Mouse (Mus musculus) limb, embryonic 15.5 days (tissue): Measurements from ENCODE around the gene Fbxo7. TPM values are rescaled to one million over a fixed set of nuclear protein-coding genes. Genes with fewer than 3 reads are reported as not detected.

Experiments
- ATAC-seq: fragments of 200-750 bp; cut with Nextera tagmentation; 2 replicates; pipeline ENCODE4 v1.8.0; 2017; ENCODE audit warnings: low read depth, moderate TSS enrichment; ENCODE audit not compliant: insufficient number of reproducible peaks, low FRiP score, low TSS enrichment
- H3K27ac ChIP-seq: fragments of 300-500 bp; sonication (generic); 2 replicates; pipeline ENCODE4 v1.5.1; 2015; ENCODE audit warnings: moderate library complexity, mild to moderate bottlenecking, inconsistent platforms
- H3K27me3 ChIP-seq: fragments of 300-500 bp; sonication (generic); 2 replicates; pipeline ENCODE4 v1.6.1; 2015; ENCODE audit warnings: inconsistent platforms
- H3K36me3 ChIP-seq: fragments of 300-500 bp; sonication (generic); 2 replicates; pipeline ENCODE4 v1.6.1; 2015; ENCODE audit warnings: inconsistent platforms
- H3K4me1 ChIP-seq: fragments of 300-500 bp; sonication (generic); 2 replicates; pipeline ENCODE4 v1.6.1; 2015; ENCODE audit warnings: inconsistent platforms
- H3K4me2 ChIP-seq: fragments of 300-500 bp; sonication (generic); 2 replicates; pipeline ENCODE4 v1.6.1; 2015; ENCODE audit warnings: mild to moderate bottlenecking, inconsistent platforms
- H3K4me3 ChIP-seq: fragments of 300-500 bp; sonication (generic); 2 replicates; pipeline ENCODE4 v1.5.1; 2015; ENCODE audit warnings: mild to moderate bottlenecking, inconsistent platforms
- H3K9ac ChIP-seq: fragments of 300-500 bp; sonication (generic); 2 replicates; pipeline ENCODE4 v1.6.1; 2015; ENCODE audit warnings: inconsistent platforms
- H3K9me3 ChIP-seq: fragments of 300-500 bp; sonication (generic); 2 replicates; pipeline ENCODE4 v1.6.1; 2016; ENCODE audit warnings: inconsistent platforms
- WGBS: fragments of 180-500 bp; shearing (Covaris S2); methylation state at CpG from one replicate; pipeline ENCODE4 v1.1.7; 2015; 5-methylcytosine and 5-hydroxymethylcytosine counted together
- polyA plus RNA-seq: library from polyadenylated mRNA; unstranded; fragments of >200 nt; fragmentation: Nextera tagmentation; extraction: Ambion mirVana; gene quantifications from 2 replicates; pipeline ENCODE4 v1.2.1, GENCODE M21; 2015

Fbxo7 gene
- polyA plus RNA-seq, 1 experiment from 2014 or later, result 30.3 TPM

- H3K36me3 ChIP-seq, result peaks cover 42% of the 10 kb centered on the region
- no peak overlapping the region for H3K4me2 ChIP-seq
- H3K4me1 ChIP-seq, result no peaks in the 10 kb centered on the region
- no peak overlapping the region for H3K4me3 ChIP-seq
- no peak overlapping the region for H3K27ac ChIP-seq
- H3K27me3 ChIP-seq, result no peaks in the 10 kb centered on the region
- H3K9ac ChIP-seq, result no peak overlapping the region
- WGBS, result 98% methylated on average over 1 of the region's 1 CpGs
- no peak for ATAC-seq
- H3K9me3 ChIP-seq, result no peaks in the 10 kb centered on the region
These were observed 24.6 kb downstream of the Fbxo7 start for GRCm38 (mm10) chr10:86046371-86046770.

- no peaks in the 10 kb centered on the region for H3K4me1 ChIP-seq
- no peak overlapping the region for H3K27ac ChIP-seq
- 87% methylated on average over 9 of the region's 9 CpGs for WGBS
- no peaks in the 10 kb centered on the region for H3K9me3 ChIP-seq
- H3K9ac ChIP-seq, result no peak overlapping the region
- no peaks in the 10 kb centered on the region for H3K27me3 ChIP-seq
- H3K4me2 ChIP-seq, result no peak overlapping the region
- no peak for ATAC-seq
- peaks cover 36% of the 10 kb centered on the region for H3K36me3 ChIP-seq
- no peak overlapping the region for H3K4me3 ChIP-seq
These were observed 26.0 kb downstream of the Fbxo7 start for GRCm38 (mm10) chr10:86047786-86048185.

GRCm38 (mm10) chr10:86050522-86050921 lies 28.8 kb downstream of the Fbxo7 start:
- H3K4me1 ChIP-seq, result no peaks in the 10 kb centered on the region
- no peak overlapping the region for H3K9ac ChIP-seq
- H3K27ac ChIP-seq, result no peak overlapping the region
- no peak for ATAC-seq
- no peak overlapping the region for H3K4me3 ChIP-seq
- H3K36me3 ChIP-seq, result peaks cover 29% of the 10 kb centered on the region
- WGBS, result 36% methylated on average over 2 of the region's 2 CpGs
- no peak overlapping the region for H3K4me2 ChIP-seq
- no peaks in the 10 kb centered on the region for H3K9me3 ChIP-seq
- no peaks in the 10 kb centered on the region for H3K27me3 ChIP-seq

- Histone ChIP-seq H3K9me3 (no peaks in the 10 kb centered on the region), H3K27me3 (no peaks in the 10 kb centered on the region), H3K36me3 (peaks cover 21% of the 10 kb centered on the region), H3K4me2 (no peak overlapping the region), H3K9ac (no peak overlapping the region), H3K4me1 (no peaks in the 10 kb centered on the region), H3K4me3 (no peak overlapping the region), H3K27ac (no peak overlapping the region)
- no peak for ATAC-seq
- WGBS, result 74% methylated on average over 10 of the region's 10 CpGs
These were observed 31.2 kb downstream of the Fbxo7 start for GRCm38 (mm10) chr10:86052818-86053522.

- Histone ChIP-seq H3K4me3 (no peak overlapping the region), H3K9ac (no peak overlapping the region), H3K36me3 (0 out of 2 replicates have a peak, but pooled peaks cover 5% of the 10 kb centered on the region), H3K27ac (no peak overlapping the region), H3K4me1 (no peaks in the 10 kb centered on the region), H3K4me2 (no peak overlapping the region), H3K9me3 (no peaks in the 10 kb centered on the region), H3K27me3 (no peaks in the 10 kb centered on the region)
- WGBS, result 84% methylated on average over 8 of the region's 8 CpGs
- ATAC-seq, result no peak
These were observed 34.6 kb downstream of the Fbxo7 start for GRCm38 (mm10) chr10:86056297-86056903.

- H3K9ac ChIP-seq, result no peak overlapping the region
- no peak overlapping the region for H3K27ac ChIP-seq
- H3K9me3 ChIP-seq, result no peaks in the 10 kb centered on the region
- no peaks in the 10 kb centered on the region for H3K27me3 ChIP-seq
- no peak overlapping the region for H3K4me3 ChIP-seq
- no peak overlapping the region for H3K4me2 ChIP-seq
- no peak for ATAC-seq
- 79% methylated on average over 11 of the region's 11 CpGs for WGBS
- 0 out of 2 replicates have a peak, but pooled peaks cover 5% of the 10 kb centered on the region for H3K36me3 ChIP-seq
- no peaks in the 10 kb centered on the region for H3K4me1 ChIP-seq
These were observed 35.5 kb downstream of the Fbxo7 start for GRCm38 (mm10) chr10:86057286-86057685.

GRCm38 (mm10) chr10:86057712-86058111 lies 35.9 kb downstream of the Fbxo7 start:
- Histone ChIP-seq H3K4me2 (no peak overlapping the region), H3K27me3 (no peaks in the 10 kb centered on the region), H3K9me3 (no peaks in the 10 kb centered on the region), H3K27ac (no peak overlapping the region), H3K4me3 (no peak overlapping the region), H3K4me1 (no peaks in the 10 kb centered on the region), H3K9ac (no peak overlapping the region), H3K36me3 (0 out of 2 replicates have a peak, but pooled peaks cover 5% of the 10 kb centered on the region)
- 64% methylated on average over 2 of the region's 2 CpGs for WGBS
- ATAC-seq, result no peak

- H3K27me3 ChIP-seq, result no peaks in the 10 kb centered on the region
- ATAC-seq, result no peak
- no peak overlapping the region for H3K4me2 ChIP-seq
- H3K4me3 ChIP-seq, result no peak overlapping the region
- WGBS, result 66% methylated on average over 3 of the region's 3 CpGs
- no peaks in the 10 kb centered on the region for H3K9me3 ChIP-seq
- H3K4me1 ChIP-seq, result peaks cover 4% of the 10 kb centered on the region; the same call in 1 of the 2 replicates
- H3K9ac ChIP-seq, result no peak overlapping the region
- no peak overlapping the region for H3K27ac ChIP-seq
- no peaks in the 10 kb centered on the region for H3K36me3 ChIP-seq
These were observed 38.5 kb downstream of the Fbxo7 start for GRCm38 (mm10) chr10:86060267-86060666.

- Histone ChIP-seq H3K4me1 (peaks cover 6% of the 10 kb centered on the region; the same call in 1 of the 2 replicates), H3K36me3 (no peaks in the 10 kb centered on the region), H3K27ac (no peak overlapping the region), H3K4me3 (no peak overlapping the region), H3K4me2 (no peak overlapping the region), H3K9me3 (no peaks in the 10 kb centered on the region), H3K27me3 (no peaks in the 10 kb centered on the region), H3K9ac (no peak overlapping the region)
- 59% methylated on average over 5 of the region's 5 CpGs for WGBS
- ATAC-seq, result no peak
These were observed 40.7 kb downstream of the Fbxo7 start for GRCm38 (mm10) chr10:86062261-86063017.

GRCm38 (mm10) chr10:86063018-86063384 lies 41.2 kb downstream of the Fbxo7 start:
- Histone ChIP-seq H3K4me1 (peaks cover 6% of the 10 kb centered on the region; the same call in 1 of the 2 replicates), H3K4me3 (no peak overlapping the region), H3K27ac (no peak overlapping the region), H3K9ac (no peak overlapping the region), H3K27me3 (no peaks in the 10 kb centered on the region), H3K9me3 (no peaks in the 10 kb centered on the region), H3K36me3 (no peaks in the 10 kb centered on the region), H3K4me2 (no peak overlapping the region)
- WGBS, result 90% methylated on average over 8 of the region's 8 CpGs
- no peak for ATAC-seq

- Histone ChIP-seq H3K4me2 (no peak overlapping the region), H3K4me1 (peaks cover 6% of the 10 kb centered on the region; the same call in 1 of the 2 replicates), H3K27ac (no peak overlapping the region), H3K27me3 (no peaks in the 10 kb centered on the region), H3K36me3 (no peaks in the 10 kb centered on the region), H3K4me3 (no peak overlapping the region), H3K9me3 (no peaks in the 10 kb centered on the region), H3K9ac (no peak overlapping the region)
- ATAC-seq, result peak; percentile 50; the same call in 1 of the 2 replicates
- WGBS, result 5% methylated on average over 4 of the region's 4 CpGs
These were observed 43.2 kb downstream of the Fbxo7 start for GRCm38 (mm10) chr10:86064937-86065336.

- H3K36me3 ChIP-seq, result no peaks in the 10 kb centered on the region
- WGBS, result 65% methylated on average over 1 of the region's 1 CpGs
- H3K4me1 ChIP-seq, result peaks cover 6% of the 10 kb centered on the region; the same call in 1 of the 2 replicates
- no peak for ATAC-seq
- no peak overlapping the region for H3K27ac ChIP-seq
- no peak overlapping the region for H3K4me3 ChIP-seq
- H3K9ac ChIP-seq, result no peak overlapping the region
- H3K27me3 ChIP-seq, result no peaks in the 10 kb centered on the region
- no peak overlapping the region for H3K4me2 ChIP-seq
- no peaks in the 10 kb centered on the region for H3K9me3 ChIP-seq
These were observed 43.9 kb downstream of the Fbxo7 start for GRCm38 (mm10) chr10:86065661-86066060.
